ENCODE assay signal across 17 mouse cellular contexts in the genomic region with DNA sequence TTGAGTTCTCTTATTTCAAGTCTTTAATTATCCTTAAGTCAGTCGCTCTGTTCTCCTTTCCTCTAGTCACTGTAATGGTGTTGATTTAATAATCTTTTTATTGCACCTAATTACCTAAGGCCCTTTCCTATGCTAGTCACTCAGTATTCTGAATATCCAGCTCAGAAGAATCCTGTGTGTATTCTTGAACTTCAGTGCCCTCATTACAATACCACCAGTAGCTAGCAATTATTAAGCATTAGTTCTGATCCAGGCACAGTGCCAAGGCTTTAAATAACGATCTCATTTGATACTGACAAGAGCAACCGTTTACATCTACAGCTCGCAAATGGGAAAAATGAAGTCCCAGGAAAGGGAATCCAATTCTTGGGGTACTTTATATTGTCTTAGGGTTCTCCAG.
"Had no signal": no experiment of that assay in that cellular context is flagged by ENCODE, and none has a peak within 500 bp of the region (broad histone marks: within the 10 kb centered on the region; RNA-seq: fewer than 3 reads in every experiment).

No protein-coding gene starts in this region.

- H3K4me3 ChIP-seq: kidney, embryonic 15.5 days; limb, embryonic 12.5 days; liver, embryonic 13.5 days; myocyte; neural tube, embryonic 15.5 days; stomach, embryonic 15.5 days had no signal

- H3K9me3 ChIP-seq: kidney, embryonic 15.5 days; limb, embryonic 12.5 days; liver, embryonic 13.5 days; neural tube, embryonic 15.5 days; stomach, embryonic 15.5 days had no signal

- H3K4me2 ChIP-seq: kidney, embryonic 15.5 days; limb, embryonic 12.5 days; liver, embryonic 13.5 days; midbrain, embryonic 11.5 days; neural tube, embryonic 15.5 days; stomach, embryonic 15.5 days had no signal

- H3K4me1 ChIP-seq: kidney, embryonic 15.5 days; limb, embryonic 12.5 days; liver, embryonic 13.5 days; neural tube, embryonic 15.5 days; stomach, embryonic 15.5 days had no signal

- H3K27ac ChIP-seq: kidney, embryonic 15.5 days; limb, embryonic 12.5 days; liver, embryonic 13.5 days; neural tube, embryonic 15.5 days; stomach, embryonic 15.5 days had no signal

- ATAC-seq: liver, postnatal 0 days had no signal

- DNase-seq: kidney, adult 2 months; kidney, postnatal 25 days; layer of hippocampus, adult 9-11 months; layer of hippocampus, postnatal 36 days; liver; liver, embryonic 13.5 days; liver, postnatal 0 days; lung, postnatal 36 days; right cerebral cortex, postnatal 14 days; thymus, adult 2 months; thymus, postnatal 25 days had no signal

- H3K9ac ChIP-seq: kidney, embryonic 15.5 days; limb, embryonic 12.5 days; liver, embryonic 13.5 days; liver, postnatal 0 days; neural tube, embryonic 15.5 days; stomach, embryonic 15.5 days had no signal

- H3K27me3 ChIP-seq: kidney, embryonic 15.5 days; limb, embryonic 12.5 days; liver, embryonic 13.5 days; neural tube, embryonic 15.5 days; stomach, embryonic 15.5 days had no signal

- H3K36me3 ChIP-seq: kidney, embryonic 15.5 days; limb, embryonic 12.5 days; liver, embryonic 13.5 days; neural tube, embryonic 15.5 days; stomach, embryonic 15.5 days had no signal
